Mouse (Mus musculus) spleen, adult 2 months (tissue): ENCODE data around the gene Reln.

Experiments
- CTCF ChIP-seq: fragments of 200-500 bp; IDR thresholded peaks from 2 replicates; pipeline ENCODE4 v1.5.1; 2011; ENCODE audit warnings: mild to moderate bottlenecking, inconsistent platforms; ENCODE audit not compliant: insufficient read depth, insufficient read length, insufficient replicate concordance; ENCODE audit errors: extremely low read depth
- POLR2A ChIP-seq: fragments of 200-500 bp; IDR thresholded peaks from 2 replicates; pipeline ENCODE4 v1.6.1; 2011; ENCODE audit warnings: low read depth, low read length, inconsistent platforms

GRCm38 (mm10) chr5:22017896-22018295 is 326.6 kb downstream of the Reln start:
- TF ChIP-seq POLR2A, result no peak
- TF ChIP-seq CTCF, result no peak
